Mouse (Mus musculus) neutrophil, adult 5-6 weeks (primary cell): Measurements from ENCODE around the gene Slc38a6. TPM values are rescaled to one million over a fixed set of nuclear protein-coding genes. Genes with fewer than 3 reads are reported as not detected.
A peak's percentile ranks its signal among the peaks of the same experiment; 100 is the strongest.

Experiments used
- ATAC-seq: fragments of 151-379, 151-347 bp; 2 replicates; pipeline ENCODE4 v1.8.0; 2017; ENCODE audit warnings: mild to moderate bottlenecking, moderate TSS enrichment; ENCODE audit not compliant: insufficient number of reproducible peaks, poor library complexity, low FRiP score, severe bottlenecking; ENCODE audit errors: extremely low read depth
- total RNA-seq: library from RNA; stranded (forward); fragments of 200-1000 nt; gene quantifications from 2 replicates; pipeline ENCODE4 v1.2.3, GENCODE M21; 2017

Gene Slc38a6
- 6.3 and 12.1 TPM in 2 replicates for total RNA-seq

DNA sequence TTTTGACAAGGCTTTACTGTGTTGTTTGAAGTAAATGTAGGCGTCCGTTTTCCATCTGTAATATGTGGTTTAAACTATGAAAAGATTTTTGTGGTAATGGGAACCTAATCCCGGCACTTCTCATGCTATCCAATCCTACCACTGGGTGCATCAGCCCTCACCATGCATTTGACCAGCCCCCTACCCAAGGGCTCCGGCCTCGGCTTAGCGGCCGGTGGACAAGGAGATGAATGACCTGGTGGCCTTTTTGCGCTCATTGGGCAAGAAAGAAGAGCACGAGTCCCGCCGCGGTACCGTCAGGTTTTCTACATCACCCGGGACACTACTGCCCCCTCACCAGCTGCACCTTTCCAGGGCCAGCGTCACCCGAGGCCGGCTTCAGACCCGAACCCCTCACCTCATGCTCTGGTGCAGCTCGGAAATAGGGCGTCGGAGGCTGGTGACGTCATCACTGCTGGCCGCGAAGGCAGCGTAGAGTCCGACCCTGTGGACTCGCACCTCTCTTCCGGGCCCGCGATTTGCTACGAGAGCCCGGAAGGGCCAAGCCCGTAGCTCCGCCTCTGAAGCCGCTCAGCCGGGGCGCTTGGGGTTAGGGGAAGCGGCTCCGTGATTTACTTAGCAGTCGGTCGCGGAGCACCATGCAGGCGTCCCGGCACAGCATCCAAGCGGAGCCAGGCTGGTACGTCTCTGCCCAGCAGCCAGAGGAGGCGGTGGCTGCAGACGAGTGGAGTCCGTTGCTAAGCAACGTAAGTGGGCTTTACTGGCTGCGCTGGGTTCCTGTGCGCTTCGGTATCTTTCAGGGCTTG lies at the start of gene Slc38a6, which contains the start of gene Trmt5:
Slc38a6 (plus strand) TSS at position 493 of the 806 bp plus-strand sequence.
Trmt5 (minus strand) TSS at position 424 of the 806 bp plus-strand sequence.
- ATAC-seq, result peak; percentile 91

DNA sequence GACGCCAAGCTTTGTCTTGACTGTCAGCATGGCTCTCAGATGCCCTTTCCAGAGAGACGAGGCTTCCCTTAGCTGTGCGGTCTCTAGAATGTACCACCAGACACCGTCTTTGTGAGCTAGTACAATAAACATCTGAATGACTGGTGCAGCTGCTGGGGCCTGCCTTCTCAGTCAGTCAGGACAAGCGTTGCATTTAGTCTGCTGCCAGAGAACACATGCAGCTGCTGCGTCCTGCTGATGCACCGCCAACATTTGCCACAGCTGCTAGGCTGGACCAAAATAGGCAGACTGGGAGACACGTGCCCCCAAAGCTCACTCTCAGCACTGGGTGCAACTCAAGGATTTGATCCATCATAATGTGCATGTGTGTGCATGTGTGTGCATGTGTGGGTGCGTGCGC lies 44.6 kb upstream of the Slc38a6 start:
- no peak for ATAC-seq

DNA sequence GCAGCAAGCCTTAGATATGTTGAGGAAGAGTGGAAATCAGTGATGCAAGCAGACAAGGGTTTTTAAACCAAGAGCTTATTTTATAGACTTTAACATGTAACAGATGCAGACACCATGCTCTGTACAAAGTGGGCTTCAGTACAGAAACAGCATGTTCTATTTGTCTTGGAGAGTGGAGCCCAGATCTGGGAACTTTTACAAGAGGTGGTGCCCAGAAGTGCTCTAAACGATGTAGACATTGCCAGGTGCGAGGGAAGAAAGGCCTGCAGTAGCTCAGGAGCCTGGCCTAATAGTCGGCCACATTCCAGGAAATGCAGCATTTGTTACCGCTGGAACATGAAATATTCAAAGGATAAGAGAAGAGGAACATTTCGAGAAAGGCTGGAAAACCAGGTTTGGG lies 40.9 kb upstream of the Slc38a6 start:
- no peak for ATAC-seq

DNA sequence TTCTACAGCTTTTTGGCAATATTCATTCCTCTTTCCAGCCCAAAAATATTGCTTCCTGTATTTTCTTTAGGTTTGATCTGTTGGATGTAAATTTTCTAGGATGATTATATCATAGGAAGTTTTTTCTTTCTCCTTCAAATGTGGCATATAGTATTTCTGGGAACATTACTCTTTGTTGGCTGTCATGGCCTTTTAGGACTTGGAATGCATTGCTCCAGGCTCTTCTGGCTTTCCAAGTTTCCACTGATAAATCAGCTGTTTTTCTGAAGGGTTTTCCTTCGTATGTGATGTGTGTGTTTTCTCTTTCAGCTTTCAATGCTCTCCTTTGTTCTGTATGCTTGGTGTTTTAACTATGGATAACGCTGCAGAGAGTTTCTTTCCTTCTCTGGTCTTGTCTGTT lies 31.6 kb upstream of the Slc38a6 start:
- ATAC-seq, result no peak

DNA sequence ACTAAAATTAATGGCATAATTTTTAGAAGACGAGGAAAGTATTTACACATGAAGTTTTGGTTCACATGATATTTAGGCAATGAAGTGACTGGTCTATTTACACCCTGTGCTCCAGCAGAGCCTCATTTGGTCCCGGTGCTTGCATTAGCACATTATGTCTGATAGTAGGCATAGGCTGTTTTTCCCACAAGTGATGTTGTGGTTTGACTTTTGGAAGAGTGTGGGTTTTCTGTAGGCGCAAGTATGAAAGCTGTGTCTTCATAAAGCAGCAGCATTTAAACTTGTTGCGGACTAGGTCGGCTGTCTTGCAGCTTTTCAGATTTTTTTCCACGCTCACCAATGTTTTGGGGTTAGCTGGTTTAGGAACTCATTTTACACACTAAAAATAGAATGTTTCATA lies 27.3 kb upstream of the Slc38a6 start:
- ATAC-seq, result no peak

DNA sequence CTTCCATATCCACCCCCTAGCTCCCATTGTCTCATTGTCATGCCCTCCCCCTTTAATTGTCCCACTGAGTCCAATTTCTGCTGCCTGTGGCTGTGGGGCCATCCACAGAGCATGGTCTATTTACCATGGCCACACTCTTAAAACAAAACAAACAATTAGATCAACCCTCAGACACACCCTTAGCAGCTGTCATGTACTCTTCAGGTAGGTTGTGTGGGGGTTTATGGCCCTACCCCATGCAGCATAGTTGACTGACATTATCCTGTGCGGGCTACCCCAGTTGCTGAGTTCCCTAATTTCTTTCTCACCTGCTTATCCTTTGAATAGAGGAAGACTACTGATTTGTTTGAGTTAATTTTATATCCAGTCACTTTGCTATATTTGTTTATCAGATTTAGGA lies 26.2 kb upstream of the Slc38a6 start:
- no peak for ATAC-seq

DNA sequence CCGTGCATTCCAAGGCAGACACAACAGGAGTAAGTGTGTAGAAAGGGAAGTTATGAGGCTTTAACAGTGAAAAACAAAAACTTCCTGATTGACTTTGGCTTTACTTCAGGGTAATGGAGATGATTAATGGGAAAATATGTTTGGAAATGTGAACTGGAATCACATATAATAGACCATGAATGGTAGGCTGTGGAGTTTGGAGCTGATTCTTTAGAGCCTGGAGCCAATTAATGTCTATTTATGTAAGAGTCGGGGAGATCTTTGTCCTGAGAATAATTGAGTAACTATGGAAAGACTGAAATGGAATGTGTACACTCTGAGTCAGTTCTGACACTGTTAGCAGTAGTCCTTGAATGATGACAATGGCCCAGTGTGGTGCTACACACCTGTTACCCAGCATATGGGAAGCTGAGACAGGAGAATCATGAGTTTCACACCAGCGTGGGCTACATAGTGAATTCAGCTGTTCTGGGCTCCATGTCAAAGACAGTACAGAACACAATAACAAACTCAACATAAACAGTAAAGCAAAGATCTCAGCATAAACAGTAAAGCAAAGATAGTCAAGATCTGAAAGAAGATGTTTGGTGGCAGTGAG lies 21.1 kb upstream of the Slc38a6 start:
- no peak for ATAC-seq

DNA sequence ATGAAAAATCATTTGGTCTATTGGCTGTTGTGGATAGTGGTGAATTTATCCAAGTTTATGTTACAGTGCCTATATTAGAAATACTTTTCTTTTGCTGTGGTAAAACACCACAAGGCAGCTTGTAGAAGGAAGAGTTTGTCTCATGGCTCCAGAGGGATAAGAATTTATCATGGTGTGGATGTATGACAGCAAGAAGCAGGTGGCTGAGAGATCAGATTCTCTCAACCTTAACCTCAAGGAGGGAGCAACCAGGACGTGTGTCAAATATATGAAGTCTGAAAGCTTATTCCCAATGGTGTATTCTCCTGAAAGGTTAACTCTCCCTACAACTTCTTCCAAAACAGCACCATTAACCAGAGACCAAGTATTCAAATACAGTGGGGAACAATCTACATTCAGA lies 20.0 kb upstream of the Slc38a6 start:
- no peak for ATAC-seq

DNA sequence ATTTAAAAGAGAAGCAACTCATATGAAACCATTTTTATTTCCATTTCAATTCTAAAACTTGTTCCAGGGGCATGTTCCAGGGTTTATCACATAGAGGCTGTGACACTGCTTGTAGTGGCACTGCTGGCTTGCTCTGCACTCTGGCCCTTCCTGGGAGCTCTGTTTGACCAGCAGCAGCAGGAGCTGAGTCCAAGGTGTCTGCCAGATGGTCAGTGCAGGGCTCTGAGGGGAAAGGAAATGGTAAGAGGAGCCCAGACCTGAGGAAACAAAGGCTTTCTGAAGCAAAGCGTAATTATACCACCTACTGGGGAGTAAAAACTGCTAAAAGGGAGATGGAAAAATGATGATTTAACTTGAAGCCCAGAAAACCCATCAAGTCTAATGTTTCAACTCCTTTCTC lies 18.1 kb upstream of the Slc38a6 start:
- no peak for ATAC-seq

DNA sequence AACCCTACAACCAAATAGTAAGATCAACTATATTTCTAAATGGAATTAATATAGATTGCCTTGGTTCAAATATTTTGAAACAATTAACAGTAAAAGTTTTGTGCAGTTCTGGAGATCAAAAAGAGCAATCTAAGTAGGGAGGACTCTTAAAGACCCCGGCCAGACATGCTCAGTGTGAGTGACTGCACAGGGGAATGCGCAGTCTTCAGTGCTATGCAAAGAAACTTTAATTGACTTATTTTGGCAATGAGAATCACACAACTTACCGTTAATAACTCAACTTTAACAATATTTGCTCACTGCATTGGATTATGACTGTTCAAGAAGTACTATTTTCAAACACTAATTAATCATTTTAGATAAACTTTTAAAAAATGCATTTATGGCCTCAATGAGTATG lies 17.0 kb upstream of the Slc38a6 start:
- no peak for ATAC-seq

DNA sequence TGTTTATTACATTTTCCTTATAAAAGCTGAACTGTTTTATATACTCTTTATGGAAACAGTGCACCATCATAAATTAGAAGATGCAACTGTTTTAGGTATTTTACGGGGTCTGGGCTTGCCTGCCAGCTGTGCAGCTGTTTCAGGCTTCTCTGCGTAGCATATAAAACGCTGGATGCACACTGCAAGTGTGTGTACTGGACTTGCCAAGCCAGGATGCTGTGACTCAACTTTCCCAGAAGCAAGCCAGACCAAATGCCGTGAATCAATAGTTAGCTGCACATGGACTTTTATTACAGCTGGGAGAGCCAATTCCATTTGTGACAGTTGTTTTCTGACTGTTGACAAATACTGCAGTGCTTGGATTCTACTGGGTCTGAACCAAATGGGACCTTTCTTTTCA lies 16.6 kb upstream of the Slc38a6 start:
- no peak for ATAC-seq

DNA sequence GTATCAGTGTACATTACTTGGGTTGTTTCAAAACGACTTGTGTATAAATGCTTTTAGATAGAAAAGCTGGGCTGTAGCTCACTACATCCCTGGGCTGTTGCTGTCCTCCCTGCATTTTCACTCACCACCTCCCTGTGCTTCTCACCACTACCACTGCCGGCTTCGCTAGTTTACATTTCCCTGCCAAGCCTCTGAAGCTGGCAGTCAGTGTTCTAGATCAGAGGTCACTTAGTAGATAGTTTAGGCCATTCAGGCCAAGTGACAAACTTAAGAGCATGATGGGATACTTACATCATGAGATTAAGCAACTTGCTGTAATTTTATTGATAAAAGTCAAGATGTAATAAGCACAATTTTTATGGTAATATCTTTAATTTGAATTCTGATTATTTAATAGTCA lies 11.7 kb upstream of the Slc38a6 start:
- no peak for ATAC-seq

DNA sequence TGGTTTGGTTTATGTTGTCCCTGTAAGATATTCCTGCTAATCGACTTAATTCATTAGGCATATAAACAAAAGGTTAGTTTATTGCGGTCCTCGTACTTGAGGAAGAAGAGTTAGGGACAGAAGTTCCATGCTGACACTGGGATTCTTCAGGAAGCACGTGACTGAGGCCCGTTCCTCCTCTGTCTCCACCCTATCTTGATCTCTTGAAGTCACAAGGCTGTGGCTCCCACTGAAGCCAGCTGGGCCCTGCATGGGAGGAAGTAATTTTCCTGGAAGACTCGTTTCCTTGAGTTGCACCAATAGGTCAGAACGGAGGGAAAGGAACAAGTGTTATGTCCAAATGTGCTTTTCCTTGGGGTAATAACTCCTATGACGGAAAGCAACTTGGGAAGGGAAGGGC lies 1.0 kb downstream of the Slc38a6 start:
- ATAC-seq, result no peak

DNA sequence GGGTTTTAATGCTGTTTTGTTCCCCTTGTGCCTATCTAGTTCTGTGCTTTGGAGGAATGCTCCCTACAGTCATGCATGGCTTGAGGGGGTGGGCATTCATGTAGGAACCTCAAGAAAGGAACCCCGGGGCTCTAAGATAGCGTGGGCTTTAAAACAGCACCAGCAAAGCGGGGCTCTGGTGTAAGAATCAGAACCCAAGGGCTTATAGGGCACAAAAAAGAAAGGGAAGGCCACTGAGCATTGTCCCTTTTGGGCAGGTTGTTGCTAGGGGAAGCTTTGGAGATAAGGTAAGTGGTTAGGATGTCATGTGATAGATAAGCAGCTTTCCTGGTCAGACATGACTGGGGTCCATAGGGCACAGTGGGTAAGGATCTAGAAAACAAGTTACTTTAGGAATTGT lies 2.0 kb downstream of the Slc38a6 start:
- no peak for ATAC-seq

DNA sequence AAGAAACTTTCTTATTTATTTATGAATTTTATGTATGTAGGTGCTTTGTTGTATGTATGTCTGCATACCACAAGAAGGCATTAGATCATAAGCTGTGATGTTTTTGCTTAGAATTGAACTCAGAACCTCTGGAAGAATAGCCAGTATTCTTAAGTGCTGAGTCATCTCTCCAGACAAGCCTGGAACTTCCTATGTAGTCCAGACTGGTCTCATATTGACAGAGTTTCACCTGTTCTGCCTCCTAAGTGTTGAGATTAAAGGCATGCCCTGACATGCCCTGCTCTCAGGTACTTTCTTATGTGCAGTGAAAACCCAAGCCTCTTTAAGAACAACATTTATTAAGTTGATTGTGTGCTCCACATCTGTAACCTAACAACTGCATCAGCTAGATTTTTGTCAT lies 8.3 kb downstream of the Slc38a6 start:
- ATAC-seq, result no peak

DNA sequence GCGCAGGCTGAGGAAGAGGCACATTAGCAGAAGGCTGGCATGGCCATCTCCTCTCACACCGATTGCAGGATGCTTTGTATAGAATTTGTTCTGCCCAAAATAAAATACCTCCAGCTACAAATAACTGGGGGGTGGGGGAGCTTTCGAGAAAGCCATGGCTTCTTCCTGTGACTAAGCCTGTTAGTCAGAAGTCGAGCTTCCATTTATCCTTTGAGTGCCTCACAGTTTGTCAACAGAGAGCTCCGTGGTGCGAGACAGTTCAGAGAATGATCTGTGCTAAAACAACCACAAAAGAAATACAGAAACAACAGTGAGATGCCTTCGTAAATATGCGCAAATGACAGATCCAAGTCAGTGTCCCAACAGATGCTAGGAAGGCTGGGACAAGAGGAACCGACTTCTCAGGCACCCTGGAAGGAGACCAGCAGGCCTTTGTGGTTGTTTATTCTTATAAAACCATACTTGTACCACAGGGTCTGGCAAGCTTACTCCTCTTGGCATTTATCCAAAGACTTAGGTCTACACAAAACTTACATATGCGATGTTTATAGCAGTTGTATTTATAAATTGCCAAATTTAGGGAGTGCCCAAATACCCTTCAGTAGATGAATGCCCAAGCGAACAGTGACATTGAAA lies 9.0 kb downstream of the Slc38a6 start:
- ATAC-seq, result no peak

DNA sequence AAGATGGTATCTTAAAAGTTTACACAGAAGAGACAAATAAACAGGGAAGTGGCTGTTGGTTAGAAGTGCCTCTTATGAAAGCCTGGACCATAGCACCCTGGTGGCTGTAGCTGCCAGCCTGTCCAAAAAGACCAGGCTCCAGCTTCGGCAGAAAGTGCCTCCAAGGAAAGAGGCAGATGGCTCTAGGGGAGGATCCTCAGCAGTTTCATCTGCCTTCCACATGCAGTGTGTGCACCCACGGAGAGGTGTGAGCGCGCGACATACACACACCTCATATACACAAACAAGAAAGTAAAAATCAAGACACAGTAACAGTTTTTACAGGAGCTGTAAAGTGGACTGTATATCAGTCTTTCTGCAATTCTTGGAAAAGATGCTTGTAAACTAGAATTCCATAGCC lies 12.0 kb downstream of the Slc38a6 start:
- ATAC-seq, result no peak

DNA sequence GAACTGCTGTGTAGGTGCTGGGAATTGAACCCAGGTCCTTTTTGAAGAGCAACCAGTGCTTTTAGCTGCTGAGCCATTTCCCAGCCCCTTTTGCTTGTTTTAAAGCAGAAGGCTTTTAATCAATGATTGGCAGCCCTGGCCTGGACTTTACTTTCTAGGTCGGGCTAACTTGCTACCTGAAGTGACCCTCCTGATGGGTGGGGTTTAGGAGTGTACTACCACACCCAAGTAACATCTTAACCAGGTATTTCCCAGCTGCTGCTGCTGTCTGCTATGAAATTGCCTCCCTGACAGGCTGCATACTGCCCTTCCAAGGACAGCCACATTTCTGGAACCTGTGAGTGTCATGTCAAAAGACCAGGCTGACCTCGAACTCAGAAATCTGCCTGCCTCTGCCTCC lies 14.0 kb downstream of the Slc38a6 start:
- ATAC-seq, result no peak

DNA sequence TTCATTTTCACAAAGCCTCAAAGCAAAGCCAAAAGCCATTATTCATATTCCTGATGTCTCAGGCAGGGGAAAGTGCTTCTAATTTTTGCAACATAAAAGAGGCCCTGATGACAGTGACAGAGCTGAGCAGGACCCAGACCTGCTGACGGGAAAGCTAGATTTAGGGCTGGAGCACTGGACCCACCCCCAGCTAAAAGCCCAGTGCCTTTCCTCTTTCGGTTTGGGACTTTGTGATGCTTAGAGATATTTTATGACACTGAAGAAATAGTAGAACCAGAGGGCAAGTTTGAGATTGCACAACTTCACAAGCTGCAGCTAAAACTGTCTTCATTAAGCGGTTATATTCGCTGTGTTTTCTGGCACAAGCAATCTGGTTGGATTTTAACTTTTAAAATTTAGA lies 18.1 kb downstream of the Slc38a6 start:
- ATAC-seq, result no peak

DNA sequence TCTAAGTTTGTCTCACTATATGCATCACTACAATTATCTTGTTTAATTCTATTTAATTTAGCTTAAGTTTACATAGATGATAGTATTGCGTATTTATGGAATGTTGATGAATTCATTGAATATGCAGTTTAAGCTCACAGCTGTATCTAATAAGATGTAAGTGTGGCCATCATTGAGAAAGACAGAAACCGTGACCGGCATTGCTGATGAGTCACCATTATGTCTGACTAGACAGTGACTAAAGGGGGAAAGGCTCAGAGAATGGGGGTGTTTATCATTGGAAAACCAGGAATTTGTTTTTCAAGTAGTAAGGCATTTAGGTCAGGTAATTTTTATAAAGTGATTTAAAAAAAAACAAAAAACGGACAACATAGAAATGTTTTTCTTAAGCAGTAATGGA lies 21.2 kb downstream of the Slc38a6 start:
- ATAC-seq, result no peak
